Mouse (Mus musculus): ENCODE results near the gene Ppp5c. TPM values are rescaled to one million over a fixed set of nuclear protein-coding genes. Genes with fewer than 3 reads are reported as not detected.

The Ppp5c gene
- total and polyA plus RNA-seq, 3 experiments, result 94.2 to 249 (median 178) TPM

DNA sequence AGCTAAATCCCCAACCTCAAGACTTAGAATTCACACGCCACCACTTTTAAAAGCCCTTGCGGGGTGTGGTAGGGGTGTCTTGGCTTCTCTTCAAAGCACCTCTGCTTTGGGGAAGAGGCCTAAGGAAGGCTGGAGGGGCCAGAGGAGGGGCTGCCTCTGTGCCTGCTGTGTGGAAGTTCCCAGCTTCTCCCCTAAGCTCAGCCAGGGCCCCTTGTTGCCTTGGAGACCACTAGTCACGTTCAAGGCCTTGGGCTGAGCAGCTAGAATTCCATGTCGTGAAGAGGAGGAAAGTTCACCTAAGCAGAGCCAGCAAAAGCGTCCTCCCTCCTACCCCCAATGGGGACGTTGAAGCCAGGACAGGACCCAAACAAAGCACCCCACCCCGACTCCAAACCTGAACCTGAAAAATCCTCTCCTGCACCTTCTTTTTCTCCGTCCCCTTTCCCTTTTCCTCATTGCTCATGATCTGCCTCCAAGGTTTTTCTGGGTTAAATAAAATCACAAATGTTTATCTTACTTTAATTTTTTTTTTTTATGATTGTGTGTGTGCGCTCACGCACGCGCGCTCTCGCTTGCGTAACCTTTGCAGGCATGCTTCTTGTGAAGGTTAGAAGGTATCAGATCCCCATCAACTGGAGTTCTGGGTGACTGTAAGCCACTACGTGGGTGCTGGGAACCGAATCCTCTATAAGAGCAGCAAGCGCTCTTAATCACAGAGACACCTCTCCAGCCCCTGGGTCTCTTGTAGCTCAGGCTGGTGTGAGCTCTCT is 35.9 kb downstream of the Ppp5c start:
- peak; percentile 34 for DNase-seq (ENCODE audit: low read depth, low spot score)
- Histone ChIP-seq H3K4me3 (ENCODE audit: control insufficient read depth in 1 of 2, insufficient read depth in 1 of 2, low read depth in 2 of 2, low read length in 2 of 2) (no peak overlapping the region), H3K27ac (ENCODE audit: control insufficient read depth, low read depth, low read length) (no peak overlapping the region), H3K36me3 (ENCODE audit: control insufficient read depth in 1 of 2, insufficient read depth in 2 of 2, low read length in 2 of 2) (peaks cover 0 to 11% of the 10 kb centered on the region in 2 experiments; a peak in 2 of 4 replicates), H3K27me3 (ENCODE audit: control insufficient read depth in 1 of 2, insufficient read depth in 2 of 2, low read length in 2 of 2) (no peaks in the 10 kb centered on the region), H3K9me3 (replicated peaks; ENCODE audit: insufficient read depth, low read length) (no peaks in the 10 kb centered on the region), H3K9ac (ENCODE audit: control insufficient read depth, low read depth, low read length, poor library complexity, severe bottlenecking) (no peak overlapping the region; the same call in 1 of the 2 replicates), H3K79me2 (ENCODE audit: control insufficient read depth, insufficient read depth, low read length, poor library complexity) (no peaks in the 10 kb centered on the region), H3K4me1 (ENCODE audit: control insufficient read depth in 1 of 2, insufficient read depth in 2 of 2, low read length in 2 of 2) (peaks cover 4 to 9% of the 10 kb centered on the region in 2 experiments)
- TF ChIP-seq JUND (IDR thresholded peaks at IDR 0.05; ENCODE audit: low read depth, low read length) (no peak), MAFK (IDR thresholded peaks at IDR 0.05; ENCODE audit: borderline replicate concordance, low read depth, low read length) (no peak), SIN3A (IDR thresholded peaks at IDR 0.05; ENCODE audit: low read length) (no peak), MYC (IDR thresholded peaks at IDR 0.05; ENCODE audit: low read depth, low read length) (no peak), MAX (IDR thresholded peaks at IDR 0.05; ENCODE audit: low read length) (no peak), NELFE (IDR thresholded peaks at IDR 0.05; ENCODE audit: low read depth, low read length) (no peak), HCFC1 (IDR thresholded peaks at IDR 0.05; ENCODE audit: low read depth, low read length) (no peak), ZKSCAN1 (IDR thresholded peaks at IDR 0.05; ENCODE audit: low read depth, low read length) (no peak), CHD2 (IDR thresholded peaks at IDR 0.05; ENCODE audit: low read length) (no peak), E2F4 (IDR thresholded peaks at IDR 0.05; ENCODE audit: borderline replicate concordance, low read depth, low read length) (no peak), RAD21 (IDR thresholded peaks at IDR 0.05; ENCODE audit: low read depth, low read length) (no peak), GATA1 (IDR thresholded peaks at IDR 0.05; ENCODE audit: low read depth, low read length) (no peak), MXI1 (IDR thresholded peaks at IDR 0.05; ENCODE audit: low read depth, low read length) (no peak), ZMIZ1 (IDR thresholded peaks at IDR 0.05; ENCODE audit: low read depth, low read length) (no peak), BHLHE40 (IDR thresholded peaks at IDR 0.05; ENCODE audit: borderline replicate concordance, low read depth, low read length) (no peak; the same call in 1 of the 2 replicates), POLR2AphosphoS5 (IDR thresholded peaks at IDR 0.05; ENCODE audit: borderline replicate concordance, low read depth, low read length) (no peak), CTCF (IDR thresholded peaks at IDR 0.05 in 2 of 3, conservative IDR thresholded peaks at IDR 0.05 in 1 of 3; ENCODE audit: control insufficient read depth in 1 of 3, insufficient read depth in 1 of 3, low read depth in 2 of 3, low read length in 3 of 3, poor library complexity in 1 of 3, severe bottlenecking in 1 of 3) (no peak), ETS1 (IDR thresholded peaks at IDR 0.05; ENCODE audit: low read depth, low read length) (no peak)

DNA sequence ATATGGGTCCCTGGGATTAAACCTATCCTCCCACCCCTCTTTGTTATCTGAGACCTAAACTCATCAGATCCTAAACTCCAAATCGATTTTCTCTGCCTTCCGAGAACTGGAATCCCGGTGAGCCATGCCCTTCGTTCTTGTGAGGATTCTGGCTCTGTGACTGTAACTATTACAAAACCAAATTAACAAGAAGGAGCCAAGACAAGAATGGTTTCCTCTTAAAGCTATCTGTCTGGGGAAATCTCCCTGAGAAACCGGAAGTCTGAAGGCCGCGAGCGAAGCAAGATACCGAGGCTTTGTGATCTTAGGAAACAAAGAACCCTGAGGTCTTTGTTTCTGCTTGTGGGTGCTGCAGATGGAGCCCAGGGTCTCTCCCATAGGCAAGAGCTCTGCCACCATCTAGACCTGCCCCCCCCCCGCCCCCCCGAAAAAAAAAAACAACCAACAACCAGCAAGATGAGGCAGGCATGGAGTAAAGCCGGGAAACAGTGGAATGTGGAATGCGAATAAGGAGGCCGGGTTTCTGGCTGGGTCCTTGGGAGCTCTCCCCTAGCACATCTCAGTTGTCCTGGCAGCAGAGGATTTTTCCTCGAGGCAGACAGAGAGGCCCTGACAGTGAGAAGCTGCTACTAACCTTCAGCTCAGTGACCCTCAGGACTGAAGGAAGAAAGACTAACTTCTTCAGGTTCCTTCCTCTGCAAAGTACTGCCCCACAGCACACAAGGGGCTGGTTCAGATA is 37.5 kb downstream of the Ppp5c start:
- Histone ChIP-seq H3K27me3 (ENCODE audit: control insufficient read depth in 1 of 2, insufficient read depth in 2 of 2, low read length in 2 of 2) (no peaks in the 10 kb centered on the region), H3K4me1 (ENCODE audit: control insufficient read depth in 1 of 2, insufficient read depth in 2 of 2, low read length in 2 of 2) (peaks cover 4 to 9% of the 10 kb centered on the region in 2 experiments), H3K9ac (ENCODE audit: control insufficient read depth, low read depth, low read length, poor library complexity, severe bottlenecking) (peak overlapping the region; percentile 51), H3K9me3 (replicated peaks; ENCODE audit: insufficient read depth, low read length) (no peaks in the 10 kb centered on the region), H3K79me2 (ENCODE audit: control insufficient read depth, insufficient read depth, low read length, poor library complexity) (no peaks in the 10 kb centered on the region), H3K27ac (ENCODE audit: control insufficient read depth, low read depth, low read length) (peak overlapping the region; percentile 53), H3K4me3 (ENCODE audit: control insufficient read depth in 1 of 2, insufficient read depth in 1 of 2, low read depth in 2 of 2, low read length in 2 of 2) (peak overlapping the region; percentile 17 to 28; a peak in 3 of 4 replicates), H3K36me3 (ENCODE audit: control insufficient read depth in 1 of 2, insufficient read depth in 2 of 2, low read length in 2 of 2) (peaks cover 0 to 11% of the 10 kb centered on the region in 2 experiments; a peak in 2 of 4 replicates)
- peak; percentile 76 for DNase-seq (ENCODE audit: low read depth, low spot score)
- TF ChIP-seq TCF12 (IDR thresholded peaks at IDR 0.05; ENCODE audit: low read depth, low read length) (peak; percentile 23; the same call in 1 of the 2 replicates), RCOR1 (IDR thresholded peaks at IDR 0.05; ENCODE audit: low read depth, low read length) (0 out of 2 replicates have a peak, but pooled peaks have one; percentile 8), GATA1 (IDR thresholded peaks at IDR 0.05; ENCODE audit: low read depth, low read length) (peak; percentile 83), SIN3A (IDR thresholded peaks at IDR 0.05; ENCODE audit: low read length) (0 out of 2 replicates have a peak, but pooled peaks have one; percentile 30), TBP (IDR thresholded peaks at IDR 0.05; ENCODE audit: low read depth, low read length) (0 out of 2 replicates have a peak, but pooled peaks have one; percentile 31), JUND (IDR thresholded peaks at IDR 0.05; ENCODE audit: low read depth, low read length) (no peak), POLR2AphosphoS5 (IDR thresholded peaks at IDR 0.05; ENCODE audit: borderline replicate concordance, low read depth, low read length) (no peak), MXI1 (IDR thresholded peaks at IDR 0.05; ENCODE audit: low read depth, low read length) (no peak), ETS1 (IDR thresholded peaks at IDR 0.05; ENCODE audit: low read depth, low read length) (peak; percentile 23; the same call in 1 of the 2 replicates), ELF1 (IDR thresholded peaks at IDR 0.05; ENCODE audit: low read depth, low read length) (peak; percentile 86), E2F4 (IDR thresholded peaks at IDR 0.05; ENCODE audit: borderline replicate concordance, low read depth, low read length) (no peak), EP300 (IDR thresholded peaks at IDR 0.05; ENCODE audit: low read depth in 1 of 2, low read length in 2 of 2) (peak in 1 of 2 experiments; percentile 42; a peak in 2 of 4 replicates), POLR2A (IDR thresholded peaks at IDR 0.05; ENCODE audit: control insufficient read depth in 1 of 2, insufficient read depth in 1 of 2, low read depth in 1 of 2, low read length in 2 of 2, poor library complexity in 1 of 2) (0 out of 4 replicates have a peak, but pooled peaks have one; percentile 22 to 24)
